Mouse (Mus musculus): ENCODE data around the gene Myl9.
A peak's percentile ranks its signal among the peaks of the same experiment; 100 is the strongest.
"Not testable (repeated sequence)": the region's sequence is repeated elsewhere in the genome, so short reads cannot be mapped to it uniquely, and the experiment has no call there.

Gene Myl9

DNA sequence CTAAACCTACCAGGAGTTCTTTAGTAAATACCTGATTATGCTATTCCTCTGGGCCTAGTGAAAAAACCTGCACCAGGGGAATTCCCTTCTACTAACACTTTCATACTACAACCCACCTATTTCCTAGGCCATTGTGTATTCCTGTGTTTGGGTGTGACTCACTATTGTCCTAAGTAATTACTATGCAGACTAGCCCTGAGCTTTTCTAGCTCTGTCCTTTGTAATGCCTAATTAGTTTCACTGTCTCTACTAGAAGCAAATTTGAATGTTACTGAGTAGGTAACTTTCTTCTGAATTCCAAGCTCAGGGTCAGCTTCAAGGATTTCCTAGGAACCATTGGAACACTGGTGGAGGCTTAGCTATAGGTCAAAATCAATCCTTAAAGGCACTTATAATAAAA is 11.1 kb downstream of the Myl9 start:
- not testable (repeated sequence) for H3K36me3 ChIP-seq (ENCODE audit: control insufficient read depth, insufficient read depth, low read length, poor library complexity, severe bottlenecking); DNase-seq (ENCODE audit: low read depth, low spot score); H3K27me3 ChIP-seq (ENCODE audit: control insufficient read depth, insufficient read depth, low read length, poor library complexity, severe bottlenecking)

- no peaks in the 10 kb centered on the region for H3K36me3 ChIP-seq (ENCODE audit: control insufficient read depth, insufficient read depth, low read length, poor library complexity, severe bottlenecking)
- no peaks in the 10 kb centered on the region for H3K27me3 ChIP-seq (ENCODE audit: control insufficient read depth, insufficient read depth, low read length, poor library complexity, severe bottlenecking)
- DNase-seq (ENCODE audit: low read depth, low spot score), result no peak
These were observed 12.0 kb downstream of the Myl9 start for GRCm38 (mm10) chr2:156787090-156787775.

- no peaks in the 10 kb centered on the region for H3K36me3 ChIP-seq (ENCODE audit: control insufficient read depth, insufficient read depth, low read length, poor library complexity, severe bottlenecking)
- H3K27me3 ChIP-seq (ENCODE audit: control insufficient read depth, insufficient read depth, low read length, poor library complexity, severe bottlenecking), result no peaks in the 10 kb centered on the region
- DNase-seq (ENCODE audit: low read depth, low spot score), result peak; percentile 67
These were observed 12.5 kb downstream of the Myl9 start for GRCm38 (mm10) chr2:156787776-156788105.

GRCm38 (mm10) chr2:156788836-156789235 is 13.6 kb downstream of the Myl9 start:
- no peaks in the 10 kb centered on the region for H3K36me3 ChIP-seq (ENCODE audit: control insufficient read depth, insufficient read depth, low read length, poor library complexity, severe bottlenecking)
- DNase-seq (ENCODE audit: low read depth, low spot score), result no peak
- no peaks in the 10 kb centered on the region for H3K27me3 ChIP-seq (ENCODE audit: control insufficient read depth, insufficient read depth, low read length, poor library complexity, severe bottlenecking)

GRCm38 (mm10) chr2:156798516-156798915 is 23.3 kb downstream of the Myl9 start:
- no peaks in the 10 kb centered on the region for H3K36me3 ChIP-seq (ENCODE audit: control insufficient read depth, insufficient read depth, low read length, poor library complexity, severe bottlenecking)
- DNase-seq (ENCODE audit: low read depth, low spot score), result no peak
- H3K27me3 ChIP-seq (ENCODE audit: control insufficient read depth, insufficient read depth, low read length, poor library complexity, severe bottlenecking), result no peaks in the 10 kb centered on the region; the same call in 1 of the 2 replicates

GRCm38 (mm10) chr2:156801045-156801444 is 25.8 kb downstream of the Myl9 start:
- no peaks in the 10 kb centered on the region; the same call in 1 of the 2 replicates for H3K27me3 ChIP-seq (ENCODE audit: control insufficient read depth, insufficient read depth, low read length, poor library complexity, severe bottlenecking)
- DNase-seq (ENCODE audit: low read depth, low spot score), result no peak
- H3K36me3 ChIP-seq (ENCODE audit: control insufficient read depth, insufficient read depth, low read length, poor library complexity, severe bottlenecking), result no peaks in the 10 kb centered on the region

DNA sequence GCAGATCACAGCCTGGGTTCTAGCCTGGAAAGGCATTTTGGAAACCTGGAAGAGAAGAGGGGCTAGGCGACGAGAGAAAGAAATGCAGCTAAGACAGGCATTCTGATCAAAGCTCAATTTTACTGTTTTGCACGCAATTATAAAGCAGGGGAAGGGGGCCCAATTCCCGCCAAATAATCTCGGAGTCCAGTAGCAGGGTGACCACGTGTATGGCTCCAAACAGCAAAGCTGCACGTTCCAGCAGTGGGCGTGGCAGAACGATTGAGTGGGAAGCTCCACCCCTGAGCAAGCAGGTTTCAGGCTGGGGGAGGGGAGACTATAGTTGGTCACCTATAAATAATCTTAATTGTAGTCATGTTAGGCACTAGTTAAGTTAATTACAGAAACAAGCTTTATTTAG is 26.9 kb downstream of the Myl9 start:
- DNase-seq (ENCODE audit: low read depth, low spot score); H3K27me3 ChIP-seq (ENCODE audit: control insufficient read depth, insufficient read depth, low read length, poor library complexity, severe bottlenecking); H3K36me3 ChIP-seq (ENCODE audit: control insufficient read depth, insufficient read depth, low read length, poor library complexity, severe bottlenecking): not testable (repeated sequence)

- DNase-seq (ENCODE audit: low read depth, low spot score), result no peak
- H3K27me3 ChIP-seq (ENCODE audit: control insufficient read depth, insufficient read depth, low read length, poor library complexity, severe bottlenecking), result no peaks in the 10 kb centered on the region
These were observed 28.6 kb downstream of the Myl9 start for GRCm38 (mm10) chr2:156803698-156804372.

GRCm38 (mm10) chr2:156804589-156804988 is 29.4 kb downstream of the Myl9 start:
- DNase-seq (ENCODE audit: low read depth, low spot score), result no peak
- H3K27me3 ChIP-seq (ENCODE audit: control insufficient read depth, insufficient read depth, low read length, poor library complexity, severe bottlenecking), result no peaks in the 10 kb centered on the region
- H3K36me3 ChIP-seq (ENCODE audit: control insufficient read depth, insufficient read depth, low read length, poor library complexity, severe bottlenecking), result no peaks in the 10 kb centered on the region

More at GRCm38 (mm10) chr2:156803698-156804372, 28.6 kb downstream of the Myl9 start:
- no peaks in the 10 kb centered on the region for H3K36me3 ChIP-seq (ENCODE audit: control insufficient read depth, insufficient read depth, low read length, poor library complexity, severe bottlenecking)

- Histone ChIP-seq H3K27me3 (ENCODE audit: control insufficient read depth, insufficient read depth, low read length, poor library complexity, severe bottlenecking) (no peaks in the 10 kb centered on the region), H3K36me3 (ENCODE audit: control insufficient read depth, insufficient read depth, low read length, poor library complexity, severe bottlenecking) (no peaks in the 10 kb centered on the region)
- no peak for DNase-seq (ENCODE audit: low read depth, low spot score)
These were observed 31.7 kb downstream of the Myl9 start for GRCm38 (mm10) chr2:156806886-156807285.

- DNase-seq (ENCODE audit: low read depth, low spot score), result peak; percentile 63
- H3K36me3 ChIP-seq (ENCODE audit: control insufficient read depth, insufficient read depth, low read length, poor library complexity, severe bottlenecking), result no peaks in the 10 kb centered on the region
- no peaks in the 10 kb centered on the region for H3K27me3 ChIP-seq (ENCODE audit: control insufficient read depth, insufficient read depth, low read length, poor library complexity, severe bottlenecking)
These were observed 34.4 kb downstream of the Myl9 start for GRCm38 (mm10) chr2:156809579-156809978.

- Histone ChIP-seq H3K36me3 (ENCODE audit: control insufficient read depth, insufficient read depth, low read length, poor library complexity, severe bottlenecking) (no peaks in the 10 kb centered on the region), H3K27me3 (ENCODE audit: control insufficient read depth, insufficient read depth, low read length, poor library complexity, severe bottlenecking) (no peaks in the 10 kb centered on the region)
- DNase-seq (ENCODE audit: low read depth, low spot score), result no peak
These were observed 35.5 kb downstream of the Myl9 start for GRCm38 (mm10) chr2:156810716-156811115.

- H3K27me3 ChIP-seq (ENCODE audit: control insufficient read depth, insufficient read depth, low read length, poor library complexity, severe bottlenecking), result no peaks in the 10 kb centered on the region
- no peaks in the 10 kb centered on the region for H3K36me3 ChIP-seq (ENCODE audit: control insufficient read depth, insufficient read depth, low read length, poor library complexity, severe bottlenecking)
- DNase-seq (ENCODE audit: low read depth, low spot score), result no peak
These were observed 36.3 kb downstream of the Myl9 start for GRCm38 (mm10) chr2:156811556-156811955.

GRCm38 (mm10) chr2:156814344-156814801 is 39.2 kb downstream of the Myl9 start:
- no peaks in the 10 kb centered on the region for H3K36me3 ChIP-seq (ENCODE audit: control insufficient read depth, insufficient read depth, low read length, poor library complexity, severe bottlenecking)
- no peaks in the 10 kb centered on the region; the same call in 1 of the 2 replicates for H3K27me3 ChIP-seq (ENCODE audit: control insufficient read depth, insufficient read depth, low read length, poor library complexity, severe bottlenecking)
- no peak for DNase-seq (ENCODE audit: low read depth, low spot score)

DNA sequence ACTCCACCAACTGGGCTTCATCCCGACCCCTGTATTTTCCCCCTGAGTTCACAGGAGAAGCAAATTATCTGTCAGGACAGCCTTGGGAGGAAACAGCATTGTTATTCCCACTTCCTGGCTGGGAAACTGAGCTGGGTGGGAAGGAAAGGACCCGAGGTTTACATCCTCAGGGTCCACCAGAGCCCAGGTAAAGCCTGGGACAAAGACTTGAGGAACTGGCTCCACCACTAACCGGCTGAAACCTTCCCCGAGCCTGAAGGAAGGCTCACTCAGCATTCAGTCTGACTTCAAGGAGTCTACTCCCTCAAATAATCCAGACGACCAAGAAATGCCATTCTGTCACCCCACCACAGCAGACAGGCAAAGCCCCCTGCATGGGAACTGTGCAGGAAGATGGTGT is 39.7 kb downstream of the Myl9 start:
- no peaks in the 10 kb centered on the region; the same call in 1 of the 2 replicates for H3K27me3 ChIP-seq (ENCODE audit: control insufficient read depth, insufficient read depth, low read length, poor library complexity, severe bottlenecking)
- no peak for DNase-seq (ENCODE audit: low read depth, low spot score)
- H3K36me3 ChIP-seq (ENCODE audit: control insufficient read depth, insufficient read depth, low read length, poor library complexity, severe bottlenecking), result no peaks in the 10 kb centered on the region
